Mouse (Mus musculus): ENCODE results near the gene Fas.
A peak's percentile ranks its signal among the peaks of the same experiment; 100 is the strongest.

Fas gene

GRCm38 (mm10) chr19:34289948-34290789 is at the start of gene Fas:
Fas (plus strand) TSS chr19:34290666.
- DNase-seq, result peak; percentile 21

DNA sequence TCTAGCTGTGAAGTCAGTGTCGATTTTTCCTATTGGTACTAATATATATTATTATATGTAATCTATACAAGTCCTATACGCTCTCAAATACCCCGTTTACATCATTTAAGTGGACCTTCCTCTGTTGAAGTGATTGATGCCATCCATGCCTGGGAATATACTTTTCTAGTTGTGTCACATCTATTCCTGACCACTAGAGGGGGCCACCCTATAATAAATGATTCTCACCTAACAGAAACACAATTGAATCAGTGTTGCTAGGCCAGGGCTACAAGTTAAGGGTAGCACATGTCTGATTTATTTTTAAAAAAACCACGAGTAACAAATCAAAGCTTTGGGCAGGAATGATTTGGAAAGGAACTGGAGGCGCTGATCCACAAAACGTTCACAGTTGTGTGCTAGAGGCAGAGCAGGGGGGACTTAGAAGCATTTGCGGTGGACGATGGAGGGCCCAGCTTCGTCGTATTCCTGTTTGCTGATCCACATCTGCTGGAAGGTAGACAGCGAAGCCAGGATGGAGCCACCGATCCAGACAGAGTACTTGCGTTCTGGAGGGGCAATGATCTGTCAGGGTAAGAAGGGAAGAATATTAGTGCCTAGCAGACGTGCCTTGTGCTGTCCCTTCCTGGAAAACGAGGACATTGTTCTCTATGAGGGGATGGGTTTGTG is 49.1 kb upstream of the Fas start:
- DNase-seq, result no peak

DNA sequence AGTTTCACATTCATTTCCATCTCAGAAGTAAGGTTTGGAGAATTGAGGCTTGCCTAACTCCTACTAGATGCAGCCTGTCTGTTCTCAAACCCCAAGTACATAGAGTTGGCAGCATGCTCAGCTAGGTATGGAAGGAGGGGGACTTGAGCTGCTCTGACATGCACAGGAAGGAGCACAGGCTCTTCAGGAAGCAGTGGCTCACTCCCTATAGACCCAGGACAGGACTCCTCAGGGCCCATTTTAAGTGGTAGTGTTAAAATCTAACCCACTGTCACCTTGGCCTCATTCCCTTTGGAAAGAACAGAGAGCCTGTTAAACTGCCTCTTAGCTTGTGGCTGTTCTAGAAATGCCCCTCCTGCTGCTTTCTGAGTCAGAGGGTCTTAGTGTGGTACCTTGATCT is 47.5 kb upstream of the Fas start:
- no peak for DNase-seq

- DNase-seq, result peak; percentile 25
Observed at GRCm38 (mm10) chr19:34244056-34244455, 46.4 kb upstream of the Fas start.

GRCm38 (mm10) chr19:34248558-34248957 is 41.9 kb upstream of the Fas start:
- no peak for DNase-seq

- DNase-seq, result no peak
Observed at GRCm38 (mm10) chr19:34250621-34251020, 39.8 kb upstream of the Fas start.

- no peak for DNase-seq
Observed at GRCm38 (mm10) chr19:34251900-34252299, 38.6 kb upstream of the Fas start.

DNA sequence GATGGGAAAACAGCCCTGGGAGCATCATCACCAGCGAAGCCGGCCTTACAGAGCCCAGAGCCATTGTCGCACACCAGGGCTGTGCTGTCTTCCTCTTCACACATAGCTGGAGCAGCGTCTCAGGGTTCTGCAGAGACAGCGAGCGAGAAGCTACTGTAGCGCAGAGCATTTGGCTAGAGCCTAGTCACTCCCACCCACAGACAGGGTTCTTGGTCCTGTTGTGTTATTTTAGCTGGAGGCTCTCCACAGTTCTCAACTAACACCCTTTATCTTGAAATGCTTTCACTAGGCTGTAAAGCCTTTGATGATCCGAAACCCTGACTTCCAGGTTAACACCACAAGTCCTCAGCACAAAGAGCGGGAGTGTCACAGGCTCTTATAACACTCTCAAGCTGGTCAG is 38.0 kb upstream of the Fas start:
- no peak for DNase-seq

DNA sequence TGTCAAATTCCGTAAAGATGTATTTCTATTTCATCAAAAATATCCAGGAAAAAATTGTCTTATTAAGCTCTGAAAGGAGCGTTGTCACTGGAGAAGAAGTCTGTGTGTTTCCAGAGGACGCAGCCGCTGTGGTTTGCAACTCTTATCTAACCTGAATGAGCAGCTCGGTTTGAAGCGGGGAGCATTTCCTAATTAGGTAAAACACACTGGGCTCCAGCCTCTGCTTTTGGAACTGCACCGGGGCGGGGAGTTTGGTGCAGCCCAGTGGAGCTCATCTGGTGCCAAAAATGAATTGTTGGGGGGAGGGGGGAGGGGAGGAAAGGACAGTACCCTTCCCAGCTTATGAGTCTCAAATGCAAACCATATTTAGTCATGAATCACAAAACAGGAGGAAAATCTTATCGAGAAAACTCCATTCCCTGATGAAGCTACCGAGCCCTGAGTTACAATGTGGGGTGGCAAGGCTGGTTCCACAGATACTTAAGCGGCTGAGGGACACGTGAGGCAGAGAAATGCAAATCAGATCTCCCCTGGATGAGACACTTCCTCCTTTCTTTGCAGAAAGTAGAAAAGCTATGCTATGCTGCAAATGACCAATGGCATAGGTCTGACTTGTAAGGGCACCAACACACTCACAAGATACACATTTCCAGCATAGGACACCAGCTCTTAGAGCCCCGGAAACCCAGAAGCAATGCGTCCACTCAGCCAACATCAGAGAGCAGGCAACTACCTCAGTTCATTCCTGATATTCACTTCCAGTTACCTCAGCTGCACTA is 36.2 kb upstream of the Fas start:
- DNase-seq, result no peak

DNA sequence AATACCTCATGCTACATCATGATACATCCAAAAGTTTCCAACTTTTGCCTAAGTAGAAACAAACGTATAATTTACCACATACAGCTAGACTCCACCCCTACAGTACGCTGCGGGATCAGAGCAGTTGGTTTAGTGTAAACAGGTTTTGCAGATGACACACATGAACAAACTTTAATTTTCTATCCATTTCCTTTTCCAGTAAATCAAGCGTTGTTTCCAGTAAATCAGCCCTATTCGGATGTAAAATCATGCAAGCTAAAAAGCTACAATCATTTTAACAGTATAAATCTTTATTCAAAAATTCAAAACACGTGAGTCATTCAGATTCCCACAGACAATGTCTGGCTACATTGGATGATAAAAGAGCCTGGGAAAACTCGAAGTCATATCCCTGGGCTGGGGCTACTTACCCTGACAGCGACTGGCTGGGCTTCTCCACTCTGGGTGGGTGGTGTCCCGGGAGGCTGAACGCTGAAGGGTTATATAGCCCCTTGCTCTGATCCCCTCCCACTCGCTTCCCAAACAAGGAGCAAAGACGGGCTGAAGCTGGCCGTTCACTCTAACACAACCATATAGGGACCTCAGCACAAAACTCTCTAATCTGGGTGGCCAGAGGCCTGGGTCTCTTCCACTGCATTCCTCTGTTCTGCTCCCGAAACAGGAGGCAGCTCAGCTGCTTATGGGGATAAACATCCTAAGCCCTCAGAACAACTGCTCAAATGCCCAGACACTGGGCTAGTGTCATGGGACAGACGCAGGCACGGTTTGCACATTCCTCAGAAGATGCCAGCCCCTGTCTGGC is 35.4 kb upstream of the Fas start, which contains the start of gene Acta2:
TSS of gene Acta2 (minus strand) at position 711 of the 802 bp plus-strand sequence.
- no peak for DNase-seq

DNA sequence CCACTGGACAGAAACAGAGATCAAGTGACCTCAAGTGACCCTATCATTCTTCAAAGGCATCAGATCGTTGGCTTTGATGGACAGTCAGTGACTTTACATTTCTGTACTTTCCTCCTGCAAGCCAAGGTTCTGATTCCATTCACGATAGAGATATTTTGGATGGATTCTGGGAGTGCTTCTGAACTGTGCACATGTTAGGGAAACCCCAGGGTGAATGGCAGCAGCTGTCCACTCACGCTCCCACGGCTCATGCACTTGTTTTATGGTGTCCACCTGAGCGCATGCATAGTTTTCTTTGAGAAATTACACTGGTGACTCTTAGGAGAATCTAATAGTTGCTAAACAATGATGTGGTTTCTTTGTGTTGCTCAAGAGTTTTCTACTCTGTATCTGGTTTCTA is 34.3 kb upstream of the Fas start:
- no peak for DNase-seq

DNA sequence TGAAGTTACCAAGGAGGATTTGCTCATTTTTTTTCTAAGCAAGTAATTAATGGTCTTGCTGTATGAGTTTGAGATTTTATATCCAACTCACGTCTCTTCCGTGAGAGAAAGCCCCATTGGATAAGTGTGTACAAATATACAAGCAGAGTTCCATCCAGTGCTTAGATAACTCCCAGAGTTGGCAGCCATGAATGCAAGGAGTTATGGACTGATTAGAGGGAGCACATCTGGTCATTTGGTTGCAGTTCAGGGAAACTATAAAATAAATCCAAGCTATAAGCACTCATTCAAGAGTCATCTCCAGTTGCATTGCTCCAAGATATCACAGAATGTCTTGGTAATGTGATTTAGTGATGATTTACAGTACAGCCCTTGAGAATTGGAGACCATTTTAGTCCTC is 33.5 kb upstream of the Fas start:
- no peak for DNase-seq

GRCm38 (mm10) chr19:34262273-34262974 is 28.0 kb upstream of the Fas start:
- DNase-seq, result no peak

- DNase-seq, result no peak
Observed at GRCm38 (mm10) chr19:34265604-34266193, 24.8 kb upstream of the Fas start.

GRCm38 (mm10) chr19:34268991-34269390 is 21.5 kb upstream of the Fas start:
- no peak for DNase-seq

DNA sequence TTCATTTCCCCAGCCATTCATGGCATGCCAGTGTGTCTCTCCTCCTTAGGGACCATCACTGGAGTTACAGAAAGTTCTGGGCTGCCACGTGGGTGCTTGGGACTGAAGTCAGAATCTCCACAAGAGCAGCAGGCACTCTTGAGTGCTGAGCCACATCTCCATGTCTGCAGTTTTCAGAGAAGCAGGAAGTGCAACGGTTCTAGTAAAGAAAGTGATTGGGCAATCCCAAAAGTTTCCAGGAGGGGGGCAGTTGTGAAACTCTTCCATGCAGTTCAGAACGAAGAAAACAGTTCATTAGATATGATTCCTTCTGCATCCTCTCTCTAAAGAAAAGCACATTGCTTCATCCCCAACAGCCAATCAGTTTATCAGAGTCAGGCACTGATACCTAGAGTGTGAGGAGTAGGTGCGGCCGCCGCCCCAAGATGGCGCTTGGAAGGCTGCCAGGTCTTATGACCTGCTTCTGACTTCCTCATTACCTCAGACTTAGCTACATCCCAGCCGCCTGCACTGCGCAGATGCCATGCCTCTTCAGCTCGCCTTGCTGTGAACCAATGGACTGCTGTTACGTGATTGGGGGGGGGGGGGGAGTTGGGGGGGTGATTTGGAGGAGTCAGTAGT is 20.2 kb upstream of the Fas start:
- DNase-seq, result no peak

GRCm38 (mm10) chr19:34270824-34271464 is 19.5 kb upstream of the Fas start:
- DNase-seq, result no peak

DNA sequence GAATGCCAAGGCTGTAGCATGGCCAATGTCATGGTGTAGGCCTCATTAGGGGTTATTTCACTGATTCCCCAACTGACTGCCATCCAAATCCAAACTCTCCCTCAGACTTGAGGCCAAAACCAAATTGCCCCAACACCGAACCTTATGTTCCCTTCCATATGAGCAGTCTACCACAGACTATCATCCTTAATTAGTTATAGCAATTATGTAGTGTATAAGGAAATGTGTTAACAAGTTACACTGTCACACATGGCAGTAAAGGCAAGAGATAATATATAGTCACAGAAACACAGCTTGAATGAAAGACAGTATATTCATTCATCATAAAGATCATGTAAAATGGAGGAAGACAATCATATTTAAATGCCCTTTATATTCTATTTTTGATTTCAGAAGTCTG is 17.4 kb upstream of the Fas start:
- DNase-seq, result no peak

GRCm38 (mm10) chr19:34278078-34278477 is 12.4 kb upstream of the Fas start:
- DNase-seq, result no peak

- DNase-seq, result no peak
Observed at GRCm38 (mm10) chr19:34283614-34284013, 6.9 kb upstream of the Fas start.

DNA sequence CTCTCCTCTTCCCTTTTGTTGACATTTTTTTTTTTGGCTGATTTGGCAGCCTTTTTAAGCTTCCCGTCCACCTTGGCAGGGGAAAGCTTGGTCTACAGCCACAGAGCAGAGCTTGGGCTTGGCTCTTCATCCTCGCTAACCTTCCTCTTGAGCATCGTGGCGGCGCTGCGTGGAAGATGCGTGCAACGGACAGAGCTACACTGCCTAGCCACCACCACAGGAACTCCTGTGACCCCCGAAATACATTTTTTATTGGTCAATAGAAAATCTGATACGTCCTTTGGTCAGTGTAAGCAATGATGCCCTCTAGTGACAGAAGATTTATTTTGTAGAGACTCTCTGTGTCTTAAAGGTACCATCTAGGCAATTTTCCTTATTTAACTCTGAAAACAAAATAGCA is 6.1 kb upstream of the Fas start:
- DNase-seq, result no peak
